ENCODE assay signal across 11 mouse cellular contexts in genomic region chr16:18484794-18485435, GRCm38 (mm10). TPM values are rescaled to one million over a fixed set of nuclear protein-coding genes. Genes with fewer than 3 reads are reported as not detected.
DNase-seq lines count a peak whose midpoint lies in the region; ATAC-seq and TF ChIP-seq lines count a peak whose summit lies in the region.
"Had no signal": no experiment of that assay in that cellular context is flagged by ENCODE, and none has a peak within 500 bp of the region (broad histone marks: within the 10 kb centered on the region; RNA-seq: fewer than 3 reads in every experiment).

No protein-coding gene starts in this region.

- H3K9me3 ChIP-seq in limb, embryonic 13.5 days, result no peaks in the 10 kb centered on the region

- H3K27ac ChIP-seq in embryonic fibroblast, embryonic 13.5 days (ENCODE audit: insufficient read depth, low read length), result peak overlapping the region; percentile 3; the same call in 1 of the 2 replicates
- peak overlapping the region; percentile 28; the same call in 1 of the 2 replicates for H3K27ac ChIP-seq in limb, embryonic 13.5 days
- H3K27ac ChIP-seq: liver, embryonic 14.5 days had no signal

- no peak for TF ChIP-seq CTCF in embryonic fibroblast, embryonic 13.5 days (IDR thresholded peaks at IDR 0.05; ENCODE audit: borderline replicate concordance, insufficient read depth, low read length)

- WGBS in limb, embryonic 13.5 days, result 50% methylated on average over 5 of the region's 5 CpGs

- peak overlapping the region; percentile 19; the same call in 1 of the 2 replicates for H3K9ac ChIP-seq in limb, embryonic 13.5 days
- H3K9ac ChIP-seq: liver, embryonic 14.5 days had no signal

- peak; percentile 61 for DNase-seq in heart, adult 11 months
- no peak for DNase-seq in heart, adult 8-10 months (ENCODE audit: low spot score)
- DNase-seq in ES-CJ7 (ENCODE audit: low read depth, low spot score), result peak; percentile 72
- no peak for DNase-seq in testis, postnatal 14 days (ENCODE audit: low spot score)
- no peak for DNase-seq in right cerebral cortex, postnatal 36 days (ENCODE audit: low spot score in 2 of 2)
- no peak for DNase-seq in urinary bladder, postnatal 4 days (ENCODE audit: low spot score in 2 of 2)
- DNase-seq: cerebellum, adult 8-10 months; right cerebral cortex, postnatal 14 days had no signal

- TF ChIP-seq POLR2A in embryonic fibroblast, embryonic 13.5 days (IDR thresholded peaks at IDR 0.05; ENCODE audit: low read depth, low read length), result no peak

- no peak overlapping the region for H3K4me3 ChIP-seq in embryonic fibroblast, embryonic 13.5 days (ENCODE audit: insufficient read depth, low read length)
- no peak overlapping the region for H3K4me3 ChIP-seq in limb, embryonic 13.5 days

- H3K4me1 ChIP-seq in embryonic fibroblast, embryonic 13.5 days (ENCODE audit: control insufficient read depth, insufficient read depth, low read length), result no peaks in the 10 kb centered on the region
- peaks cover 28% of the 10 kb centered on the region for H3K4me1 ChIP-seq in limb, embryonic 13.5 days

- H3K27me3 ChIP-seq in limb, embryonic 13.5 days, result no peaks in the 10 kb centered on the region

- ATAC-seq in limb, embryonic 13.5 days (ENCODE audit: low FRiP score, low read depth), result no peak

- H3K4me2 ChIP-seq in limb, embryonic 13.5 days (replicated peaks), result no peak overlapping the region

- H3K36me3 ChIP-seq in limb, embryonic 13.5 days, result no peaks in the 10 kb centered on the region

RNA-seq across cellular contexts. Expression of gene Gnb1l, which starts 13.6 kb away (rescaled TPM):
- total RNA-seq in heart, adult 8-10 months (2022), result 1 to 10 TPM; 4.8 to 7.4 (median 5.5) TPM
- polyA plus RNA-seq in embryonic fibroblast, embryonic 13.5 days (2011; ENCODE audit: insufficient read length, low read depth, missing spikeins), result 3.8 and 5.5 TPM in 2 replicates
- polyA plus RNA-seq in limb, embryonic 13.5 days (2015; fragmentation: Nextera tagmentation; extraction: Ambion mirVana), result 20.4 and 21.4 TPM in 2 replicates

RNA-seq across cellular contexts. Expression of gene Rtl10, which starts 13.8 kb away (rescaled TPM):
- total RNA-seq in heart, adult 8-10 months (2022), result 1 to 10 TPM; 3.5 to 4.8 (median 4.0) TPM
- polyA plus RNA-seq in embryonic fibroblast, embryonic 13.5 days (2011; ENCODE audit: insufficient read length, low read depth, missing spikeins), result 4.7 and 7.8 TPM in 2 replicates
- polyA plus RNA-seq in limb, embryonic 13.5 days (2015; fragmentation: Nextera tagmentation; extraction: Ambion mirVana), result 5.5 and 5.9 TPM in 2 replicates

RNA-seq across cellular contexts. Expression of gene Comt, which starts 58.3 kb away (rescaled TPM):
- 100 to 1,000 TPM; 146 to 174 (median 157) TPM for total RNA-seq in heart, adult 8-10 months (2022)
- polyA plus RNA-seq in embryonic fibroblast, embryonic 13.5 days (2011; ENCODE audit: insufficient read length, low read depth, missing spikeins), result 89.2 and 96.0 TPM in 2 replicates
- polyA plus RNA-seq in limb, embryonic 13.5 days (2015; fragmentation: Nextera tagmentation; extraction: Ambion mirVana), result 87.4 and 89.4 TPM in 2 replicates

RNA-seq across cellular contexts. Expression of gene Txnrd2, which starts 58.7 kb away (rescaled TPM):
- 10 to 100 TPM; 37.0 to 49.9 (median 42.1) TPM for total RNA-seq in heart, adult 8-10 months (2022)
- polyA plus RNA-seq in embryonic fibroblast, embryonic 13.5 days (2011; ENCODE audit: insufficient read length, low read depth, missing spikeins), result 4.6 and 7.5 TPM in 2 replicates
- 19.8 and 21.3 TPM in 2 replicates for polyA plus RNA-seq in limb, embryonic 13.5 days (2015; fragmentation: Nextera tagmentation; extraction: Ambion mirVana)

Comparison
In these comparisons a context has a peak if more than half of its experiments do, and no peak if none do; other contexts are left out.
1. DNase-seq: peak in heart, adult 11 months (single experiment) and ES-CJ7 (single experiment); none in heart, adult 8-10 months (single experiment), testis, postnatal 14 days (single experiment), right cerebral cortex, postnatal 36 days (0 of 2) and urinary bladder, postnatal 4 days (0 of 2).